Mouse (Mus musculus) limb, embryonic 15.5 days (tissue): Measurements from ENCODE around the gene Ccdc105. TPM values are rescaled to one million over a fixed set of nuclear protein-coding genes. Genes with fewer than 3 reads are reported as not detected.

Experiments used
- ATAC-seq: fragments of 200-750 bp; cut with Nextera tagmentation; 2 replicates; pipeline ENCODE4 v1.8.0; 2017; ENCODE audit warnings: low read depth, moderate TSS enrichment; ENCODE audit not compliant: insufficient number of reproducible peaks, low FRiP score, low TSS enrichment
- H3K27ac ChIP-seq: fragments of 300-500 bp; sonication (generic); 2 replicates; pipeline ENCODE4 v1.5.1; 2015; ENCODE audit warnings: moderate library complexity, mild to moderate bottlenecking, inconsistent platforms
- H3K27me3 ChIP-seq: fragments of 300-500 bp; sonication (generic); 2 replicates; pipeline ENCODE4 v1.6.1; 2015; ENCODE audit warnings: inconsistent platforms
- H3K36me3 ChIP-seq: fragments of 300-500 bp; sonication (generic); 2 replicates; pipeline ENCODE4 v1.6.1; 2015; ENCODE audit warnings: inconsistent platforms
- H3K4me1 ChIP-seq: fragments of 300-500 bp; sonication (generic); 2 replicates; pipeline ENCODE4 v1.6.1; 2015; ENCODE audit warnings: inconsistent platforms
- H3K4me2 ChIP-seq: fragments of 300-500 bp; sonication (generic); 2 replicates; pipeline ENCODE4 v1.6.1; 2015; ENCODE audit warnings: mild to moderate bottlenecking, inconsistent platforms
- H3K4me3 ChIP-seq: fragments of 300-500 bp; sonication (generic); 2 replicates; pipeline ENCODE4 v1.5.1; 2015; ENCODE audit warnings: mild to moderate bottlenecking, inconsistent platforms
- H3K9ac ChIP-seq: fragments of 300-500 bp; sonication (generic); 2 replicates; pipeline ENCODE4 v1.6.1; 2015; ENCODE audit warnings: inconsistent platforms
- H3K9me3 ChIP-seq: fragments of 300-500 bp; sonication (generic); 2 replicates; pipeline ENCODE4 v1.6.1; 2016; ENCODE audit warnings: inconsistent platforms
- WGBS: fragments of 180-500 bp; shearing (Covaris S2); methylation state at CpG from one replicate; pipeline ENCODE4 v1.1.7; 2015; 5-methylcytosine and 5-hydroxymethylcytosine counted together
- polyA plus RNA-seq: library from polyadenylated mRNA; unstranded; fragments of >200 nt; fragmentation: Nextera tagmentation; extraction: Ambion mirVana; gene quantifications from 2 replicates; pipeline ENCODE4 v1.2.1, GENCODE M21; 2015

Gene Ccdc105
- polyA plus RNA-seq, 1 experiment from 2014 or later, result 0.14 TPM

DNA sequence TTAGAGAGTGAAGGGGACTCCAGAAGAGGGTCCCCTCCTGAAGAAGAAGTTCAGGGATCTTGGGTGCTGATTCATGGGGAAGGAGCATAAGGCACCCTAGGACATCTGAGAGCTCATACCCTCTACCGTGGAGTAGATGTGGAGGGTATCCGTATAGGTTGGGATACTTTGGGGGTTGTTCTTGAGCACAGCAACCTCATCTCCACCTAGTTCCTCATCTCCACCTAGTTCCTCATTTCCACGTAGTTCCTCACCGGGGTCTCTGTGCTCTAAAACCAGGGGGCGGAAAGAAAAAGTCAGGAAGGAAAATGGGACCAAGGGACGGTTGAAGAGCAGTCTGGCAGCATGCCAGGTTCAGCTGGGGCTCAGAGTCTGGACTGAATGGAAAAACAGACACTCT lies 38.7 kb downstream of the Ccdc105 start:
- no peaks in the 10 kb centered on the region for H3K27me3 ChIP-seq
- H3K4me1 ChIP-seq, result no peaks in the 10 kb centered on the region
- 68% methylated on average over 6 of the region's 6 CpGs for WGBS
- H3K4me2 ChIP-seq, result no peak overlapping the region
- no peak overlapping the region for H3K27ac ChIP-seq
- H3K4me3 ChIP-seq, result no peak overlapping the region
- H3K9ac ChIP-seq, result no peak overlapping the region
- no peaks in the 10 kb centered on the region for H3K9me3 ChIP-seq
- no peak for ATAC-seq
- H3K36me3 ChIP-seq, result no peaks in the 10 kb centered on the region

DNA sequence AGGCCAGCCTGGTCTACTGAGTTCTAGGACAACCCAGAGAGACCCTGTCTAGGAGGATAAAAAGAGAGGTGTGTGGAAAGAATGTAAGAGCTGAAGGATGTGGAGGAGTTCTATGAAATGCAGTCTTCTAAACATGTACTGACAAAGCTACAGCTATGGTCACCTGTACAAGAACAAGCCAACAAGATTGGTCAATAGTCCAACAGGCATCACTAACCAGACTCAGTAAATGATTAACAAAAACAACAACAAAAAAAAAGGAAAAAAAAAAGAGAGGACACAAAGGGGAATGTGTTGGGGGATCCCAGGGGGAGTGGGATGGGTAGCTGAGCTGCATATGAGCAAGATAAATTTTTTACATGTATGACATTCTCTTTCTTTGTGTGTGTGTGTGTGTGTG lies 42.2 kb downstream of the Ccdc105 start:
- no peak overlapping the region for H3K4me2 ChIP-seq
- no peak for ATAC-seq
- H3K36me3 ChIP-seq, result no peaks in the 10 kb centered on the region
- no peak overlapping the region for H3K9ac ChIP-seq
- no peaks in the 10 kb centered on the region for H3K27me3 ChIP-seq
- no peak overlapping the region for H3K27ac ChIP-seq
- H3K4me1 ChIP-seq, result no peaks in the 10 kb centered on the region
- no peak overlapping the region for H3K4me3 ChIP-seq
- H3K9me3 ChIP-seq, result no peaks in the 10 kb centered on the region

DNA sequence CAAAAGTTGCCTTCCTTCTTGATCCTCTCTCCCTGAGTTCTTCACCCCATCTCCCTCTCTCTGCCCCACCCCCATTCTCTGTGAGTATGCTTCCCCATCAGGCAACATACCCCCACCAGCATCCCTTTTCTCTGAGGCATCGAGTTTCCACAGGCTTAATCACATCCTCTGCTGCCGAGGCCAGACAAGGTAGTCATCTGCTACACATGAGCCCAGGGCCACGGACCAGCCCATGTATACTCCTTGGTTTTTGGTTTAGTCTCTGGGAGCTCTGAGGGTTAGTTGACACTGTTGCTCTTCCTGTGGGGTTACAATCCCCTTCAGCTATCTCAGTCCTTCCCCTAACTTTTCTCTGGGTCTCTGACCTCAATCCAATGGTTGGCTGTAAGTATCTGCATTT lies 52.0 kb downstream of the Ccdc105 start:
- Histone ChIP-seq H3K4me2 (no peak overlapping the region), H3K9me3 (no peaks in the 10 kb centered on the region), H3K36me3 (no peaks in the 10 kb centered on the region), H3K9ac (no peak overlapping the region), H3K27ac (no peak overlapping the region), H3K27me3 (no peaks in the 10 kb centered on the region), H3K4me1 (no peaks in the 10 kb centered on the region), H3K4me3 (no peak overlapping the region)
- WGBS, result 31% methylated on average over 3 of the region's 3 CpGs
- no peak for ATAC-seq

Other genes starting within 250 kb of the Ccdc105 start
- not detected in 2 replicates for gene Olfr1358, start 235.6 kb downstream of the Ccdc105 start, polyA plus RNA-seq
- gene Ilvbl, start 178.7 kb downstream of the Ccdc105 start, polyA plus RNA-seq, result 77.0 and 86.2 TPM in 2 replicates
- 20.2 and 20.3 TPM in 2 replicates for gene Syde1, start 161.1 kb downstream of the Ccdc105 start, polyA plus RNA-seq
- gene Olfr1357, start 135.0 kb downstream of the Ccdc105 start, polyA plus RNA-seq, result not detected in 2 replicates
- 36.7 and 45.6 TPM in 2 replicates for gene Casp14, start 34.8 kb downstream of the Ccdc105 start, polyA plus RNA-seq
- gene Slc1a6, start 27.4 kb upstream of the Ccdc105 start, polyA plus RNA-seq, result 0.82 and 1.0 TPM in 2 replicates
- not detected in 2 replicates for gene Olfr1356, start 99.1 kb upstream of the Ccdc105 start, polyA plus RNA-seq
- not detected in 2 replicates for gene Olfr1355, start 122.5 kb upstream of the Ccdc105 start, polyA plus RNA-seq
- gene Olfr1354, start 160.1 kb upstream of the Ccdc105 start, polyA plus RNA-seq, result not detected in 2 replicates
- not detected in 2 replicates for gene Olfr8, start 197.6 kb upstream of the Ccdc105 start, polyA plus RNA-seq
- gene Olfr1353, start 210.2 kb upstream of the Ccdc105 start, polyA plus RNA-seq, result not detected in 2 replicates
- not detected in 2 replicates for gene Olfr1352, start 228.0 kb upstream of the Ccdc105 start, polyA plus RNA-seq